In genomic region chr2:30642810-30643209, GRCm38 (mm10) we compare ENCODE assay signal across 15 mouse cellular contexts. TPM values are rescaled to one million over a fixed set of nuclear protein-coding genes. Genes with fewer than 3 reads are reported as not detected.
DNase-seq lines count a peak whose midpoint lies in the region; ATAC-seq and TF ChIP-seq lines count a peak whose summit lies in the region.
"Had no signal": no experiment of that assay in that cellular context is flagged by ENCODE, and none has a peak within 500 bp of the region (broad histone marks: within the 10 kb centered on the region; RNA-seq: fewer than 3 reads in every experiment).

No protein-coding gene starts in this region.

- H3K27me3 ChIP-seq in midbrain, embryonic 10.5 days (ENCODE audit: low read depth, poor library complexity, severe bottlenecking), result no peaks in the 10 kb centered on the region
- no peaks in the 10 kb centered on the region for H3K27me3 ChIP-seq in midbrain, postnatal 0 days (ENCODE audit: insufficient read depth, low read length)
- H3K27me3 ChIP-seq in embryonic facial prominence, embryonic 13.5 days, result no peaks in the 10 kb centered on the region
- no peaks in the 10 kb centered on the region for H3K27me3 ChIP-seq in hindbrain, embryonic 13.5 days
- no peaks in the 10 kb centered on the region for H3K27me3 ChIP-seq in neural tube, embryonic 13.5 days
- H3K27me3 ChIP-seq: hindbrain, embryonic 15.5 days had no signal

- H3K36me3 ChIP-seq in midbrain, embryonic 10.5 days, result no peaks in the 10 kb centered on the region
- no peaks in the 10 kb centered on the region for H3K36me3 ChIP-seq in midbrain, postnatal 0 days (ENCODE audit: insufficient read depth, low read length)
- no peaks in the 10 kb centered on the region for H3K36me3 ChIP-seq in embryonic facial prominence, embryonic 13.5 days
- no peaks in the 10 kb centered on the region for H3K36me3 ChIP-seq in hindbrain, embryonic 13.5 days
- H3K36me3 ChIP-seq in neural tube, embryonic 13.5 days, result no peaks in the 10 kb centered on the region
- H3K36me3 ChIP-seq: hindbrain, embryonic 15.5 days; liver, embryonic 13.5 days had no signal

- peaks cover 90% of the 10 kb centered on the region for H3K4me1 ChIP-seq in midbrain, embryonic 10.5 days
- peaks cover 11% of the 10 kb centered on the region for H3K4me1 ChIP-seq in midbrain, postnatal 0 days (ENCODE audit: insufficient read depth, low read length)
- H3K4me1 ChIP-seq in embryonic facial prominence, embryonic 13.5 days, result peaks cover 57% of the 10 kb centered on the region
- peaks cover 67% of the 10 kb centered on the region for H3K4me1 ChIP-seq in hindbrain, embryonic 13.5 days (replicated peaks)
- H3K4me1 ChIP-seq in neural tube, embryonic 13.5 days (replicated peaks), result peaks cover 73% of the 10 kb centered on the region

- WGBS in midbrain, embryonic 10.5 days, result 55% methylated on average over 5 of the region's 5 CpGs
- WGBS in midbrain, postnatal 0 days, result 46% methylated on average over 5 of the region's 5 CpGs
- 42% methylated on average over 5 of the region's 5 CpGs for WGBS in embryonic facial prominence, embryonic 13.5 days
- 20% methylated on average over 5 of the region's 5 CpGs for WGBS in hindbrain, embryonic 13.5 days
- WGBS in neural tube, embryonic 13.5 days, result 12% methylated on average over 5 of the region's 5 CpGs

- no peak for DNase-seq in midbrain, embryonic 10.5 days (ENCODE audit: low spot score)
- DNase-seq in midbrain, postnatal 0 days (ENCODE audit: low spot score), result no peak
- no peak for DNase-seq in urinary bladder, adult 2 months (ENCODE audit: low spot score)
- no peak for DNase-seq in adrenal gland, adult 8-10 months
- no peak for DNase-seq in frontal cortex, postnatal 14 days (ENCODE audit: low spot score in 2 of 2)
- DNase-seq: cerebellum, adult 2 months; embryo, embryonic 11 days; heart, adult 18-20 months; kidney, postnatal 4 days; liver, embryonic 13.5 days had no signal

- no peak for TF ChIP-seq CTCF in midbrain, postnatal 0 days (IDR thresholded peaks at IDR 0.05)

- H3K4me3 ChIP-seq in midbrain, embryonic 10.5 days, result no peak overlapping the region
- no peak overlapping the region for H3K4me3 ChIP-seq in midbrain, postnatal 0 days (ENCODE audit: low read depth, low read length)
- no peak overlapping the region for H3K4me3 ChIP-seq in embryonic facial prominence, embryonic 13.5 days
- H3K4me3 ChIP-seq in hindbrain, embryonic 13.5 days, result no peak overlapping the region
- H3K4me3 ChIP-seq in neural tube, embryonic 13.5 days, result no peak overlapping the region
- H3K4me3 ChIP-seq: hindbrain, embryonic 15.5 days; left cerebral cortex, adult 2 months; liver, embryonic 13.5 days had no signal

- ATAC-seq in midbrain, postnatal 0 days (ENCODE audit: low FRiP score), result no peak
- no peak for ATAC-seq in embryonic facial prominence, embryonic 13.5 days (ENCODE audit: insufficient number of reproducible peaks, insufficient read depth, low FRiP score, low TSS enrichment, low read depth)
- no peak for ATAC-seq in hindbrain, embryonic 13.5 days (ENCODE audit: low FRiP score)
- ATAC-seq in neural tube, embryonic 13.5 days (ENCODE audit: low read depth), result no peak

- H3K27ac ChIP-seq in midbrain, embryonic 10.5 days (replicated peaks), result peak overlapping the region; percentile 89
- no peak overlapping the region for H3K27ac ChIP-seq in midbrain, postnatal 0 days (ENCODE audit: low read depth, low read length)
- H3K27ac ChIP-seq in embryonic facial prominence, embryonic 13.5 days, result peak overlapping the region; percentile 33; the same call in 1 of the 2 replicates
- H3K27ac ChIP-seq in hindbrain, embryonic 13.5 days, result peak overlapping the region; percentile 76
- peak overlapping the region; percentile 71 for H3K27ac ChIP-seq in neural tube, embryonic 13.5 days (replicated peaks)
- H3K27ac ChIP-seq: left cerebral cortex, adult 2 months; liver, embryonic 13.5 days had no signal

- H3K4me2 ChIP-seq in midbrain, postnatal 0 days (ENCODE audit: low read depth, low read length, poor library complexity, severe bottlenecking), result no peak overlapping the region
- H3K4me2 ChIP-seq in embryonic facial prominence, embryonic 13.5 days, result no peak overlapping the region
- no peak overlapping the region for H3K4me2 ChIP-seq in hindbrain, embryonic 13.5 days
- no peak overlapping the region for H3K4me2 ChIP-seq in neural tube, embryonic 13.5 days
- H3K4me2 ChIP-seq: hindbrain, embryonic 15.5 days; liver, embryonic 13.5 days had no signal

- H3K9ac ChIP-seq in midbrain, postnatal 0 days (replicated peaks; ENCODE audit: low read length, poor library complexity, severe bottlenecking), result no peak overlapping the region
- H3K9ac ChIP-seq in embryonic facial prominence, embryonic 13.5 days, result no peak overlapping the region
- H3K9ac ChIP-seq in hindbrain, embryonic 13.5 days, result 0 out of 2 replicates have a peak overlapping the region, but pooled peaks have one; percentile 24
- 0 out of 2 replicates have a peak overlapping the region, but pooled peaks have one; percentile 17 for H3K9ac ChIP-seq in neural tube, embryonic 13.5 days
- H3K9ac ChIP-seq: hindbrain, embryonic 15.5 days; liver, embryonic 13.5 days had no signal

- no peaks in the 10 kb centered on the region for H3K9me3 ChIP-seq in midbrain, embryonic 10.5 days (replicated peaks)
- no peaks in the 10 kb centered on the region for H3K9me3 ChIP-seq in midbrain, postnatal 0 days (ENCODE audit: low read length)
- H3K9me3 ChIP-seq in embryonic facial prominence, embryonic 13.5 days, result no peaks in the 10 kb centered on the region
- H3K9me3 ChIP-seq in hindbrain, embryonic 13.5 days, result no peaks in the 10 kb centered on the region
- H3K9me3 ChIP-seq in neural tube, embryonic 13.5 days, result no peaks in the 10 kb centered on the region
- H3K9me3 ChIP-seq: hindbrain, embryonic 15.5 days; liver, embryonic 13.5 days had no signal

RNA-seq across cellular contexts. Expression of gene Cstad, which starts 48.0 kb away (rescaled TPM):
- polyA plus RNA-seq in midbrain, embryonic 10.5 days (2016; fragmentation: Nextera tagmentation; extraction: Ambion mirVana), result 0.20 and 0.34 TPM in 2 replicates
- 0.55 and 2.2 TPM in 2 replicates for total RNA-seq in midbrain, postnatal 0 days (2014; rRNA removed)
- 0.64 and 0.70 TPM in 2 replicates for polyA plus RNA-seq in midbrain, postnatal 0 days (2015; fragmentation: Nextera tagmentation; extraction: Ambion mirVana)
- polyA plus RNA-seq in embryonic facial prominence, embryonic 13.5 days (2015; fragmentation: Nextera tagmentation; extraction: Ambion mirVana), result 1.9 and 2.0 TPM in 2 replicates
- 0.77 and 0.83 TPM in 2 replicates for polyA plus RNA-seq in hindbrain, embryonic 13.5 days (2015; fragmentation: Nextera tagmentation; extraction: Ambion mirVana)
- 0.39 and 0.98 TPM in 2 replicates for polyA plus RNA-seq in neural tube, embryonic 13.5 days (2015; fragmentation: Nextera tagmentation; extraction: Ambion mirVana)
- polyA plus RNA-seq in urinary bladder, adult 2 months (2012; rRNA removed), result 5.8 and 6.3 TPM in 2 replicates
- total RNA-seq in adrenal gland, adult 8-10 months (2022), result 1 to 10 TPM in 3 of 4 experiments, under 1 TPM in 1; 0.81 to 7.0 (median 4.1) TPM

Comparison
In these comparisons a context has a peak if more than half of its experiments do, and no peak if none do; other contexts are left out.
1. H3K9ac ChIP-seq: peak in hindbrain, embryonic 13.5 days (single experiment) and neural tube, embryonic 13.5 days (single experiment); none in midbrain, postnatal 0 days (single experiment) and embryonic facial prominence, embryonic 13.5 days (single experiment).